Mouse (Mus musculus) forebrain, embryonic 12.5 days (tissue): Measurements from ENCODE around the gene Ppard. TPM values are rescaled to one million over a fixed set of nuclear protein-coding genes. Genes with fewer than 3 reads are reported as not detected.
A peak's percentile ranks its signal among the peaks of the same experiment; 100 is the strongest.

Experiments
- ATAC-seq: fragments of 200-750 bp; cut with Nextera tagmentation; 2 replicates; pipeline ENCODE4 v1.8.0; 2017; ENCODE audit warnings: moderate TSS enrichment; ENCODE audit not compliant: low FRiP score
- H3K27ac ChIP-seq: fragments of 300-500 bp; sonication (generic); 2 replicates; pipeline ENCODE4 v1.5.1; 2016; ENCODE audit warnings: mild to moderate bottlenecking
- H3K27me3 ChIP-seq: fragments of 300-500 bp; sonication (generic); 2 replicates; pipeline ENCODE4 v1.6.1; 2016; ENCODE audit warnings: mild to moderate bottlenecking
- H3K36me3 ChIP-seq: fragments of 300-500 bp; sonication (generic); replicated peaks from 2 replicates; pipeline ENCODE4 v1.6.1; 2016; ENCODE audit warnings: mild to moderate bottlenecking
- H3K4me1 ChIP-seq: fragments of 300-500 bp; sonication (generic); 2 replicates; pipeline ENCODE4 v1.6.1; 2016
- H3K4me2 ChIP-seq: fragments of 300-500 bp; sonication (generic); 2 replicates; pipeline ENCODE4 v1.6.1; 2016; ENCODE audit warnings: mild to moderate bottlenecking, moderate library complexity
- H3K4me3 ChIP-seq: fragments of 300-500 bp; sonication (generic); replicated peaks from 2 replicates; pipeline ENCODE4 v1.5.1; 2016; ENCODE audit warnings: mild to moderate bottlenecking
- H3K9ac ChIP-seq: fragments of 300-500 bp; sonication (generic); 2 replicates; pipeline ENCODE4 v1.6.1; 2016; ENCODE audit warnings: mild to moderate bottlenecking
- H3K9me3 ChIP-seq: fragments of 300-500 bp; sonication (generic); 2 replicates; pipeline ENCODE4 v1.6.1; 2016
- WGBS: fragments of 180-500 bp; shearing (Covaris S2); methylation state at CpG from one replicate; pipeline ENCODE4 v1.1.7; 2016; 5-methylcytosine and 5-hydroxymethylcytosine counted together
- polyA plus RNA-seq: library from polyadenylated mRNA; unstranded; fragments of >200 nt; fragmentation: Nextera tagmentation; extraction: Ambion mirVana; gene quantifications from 2 replicates; pipeline ENCODE4 v1.2.1, GENCODE M21; 2016

The Ppard gene
- polyA plus RNA-seq, 1 experiment from 2014 or later, result 1.6 TPM

DNA sequence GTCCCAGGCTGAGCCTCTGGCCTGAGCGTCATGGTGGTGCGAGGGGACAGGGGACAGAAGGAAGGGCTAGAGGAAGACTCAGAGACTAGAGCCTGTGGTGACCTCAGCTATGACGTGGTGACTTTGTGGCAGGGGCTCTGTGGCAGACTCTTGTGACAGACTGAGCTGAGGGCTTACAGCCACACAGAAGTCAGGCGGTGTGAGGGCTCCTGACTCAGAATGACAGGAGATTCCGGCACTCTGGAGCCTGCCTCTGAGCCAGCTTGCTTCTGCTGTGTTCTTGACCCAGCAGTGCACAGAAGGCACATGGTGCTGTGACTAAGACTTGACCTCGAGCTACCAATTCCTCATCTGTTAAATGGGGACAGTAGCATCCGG is 47.9 kb downstream of the Ppard start:
- Histone ChIP-seq H3K4me1 (peaks cover 22% of the 10 kb centered on the region), H3K36me3 (no peaks in the 10 kb centered on the region), H3K4me2 (no peak overlapping the region), H3K9me3 (no peaks in the 10 kb centered on the region), H3K27ac (no peak overlapping the region), H3K4me3 (no peak overlapping the region), H3K27me3 (no peaks in the 10 kb centered on the region), H3K9ac (no peak overlapping the region)
- ATAC-seq, result no peak
- WGBS, result 80% methylated on average over 7 of the region's 7 CpGs

DNA sequence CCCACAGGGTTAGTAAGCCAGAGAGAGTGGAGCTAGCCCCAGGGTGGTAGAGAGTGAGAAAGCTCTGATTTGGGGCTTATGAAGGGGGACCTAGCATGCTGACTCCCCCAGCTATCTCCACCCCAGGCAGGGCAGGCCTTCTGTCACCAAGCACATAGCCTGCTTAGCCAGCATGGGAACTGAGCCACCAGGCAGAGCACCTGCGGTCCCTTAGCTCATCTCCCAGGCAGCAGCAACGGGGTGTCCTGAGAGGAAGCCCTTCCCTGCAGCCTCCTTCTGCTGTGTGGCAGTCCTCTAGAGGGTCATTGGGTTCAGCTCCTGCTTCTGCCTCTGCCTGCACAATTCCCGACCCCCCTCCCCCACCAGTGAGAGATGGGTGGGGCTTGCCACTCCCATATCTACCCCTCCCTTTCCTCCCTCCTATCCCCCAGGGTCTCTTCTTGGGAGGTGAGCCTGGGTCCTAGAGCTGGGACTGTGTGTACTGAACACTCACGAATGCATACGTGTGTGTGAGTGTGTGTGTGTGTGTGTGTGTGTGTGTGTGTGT is 48.4 kb downstream of the Ppard start:
- no peak for ATAC-seq
- no peaks in the 10 kb centered on the region for H3K9me3 ChIP-seq
- no peak overlapping the region for H3K4me3 ChIP-seq
- peaks cover 24% of the 10 kb centered on the region for H3K4me1 ChIP-seq
- H3K4me2 ChIP-seq, result no peak overlapping the region
- H3K36me3 ChIP-seq, result no peaks in the 10 kb centered on the region
- no peaks in the 10 kb centered on the region for H3K27me3 ChIP-seq
- no peak overlapping the region for H3K9ac ChIP-seq
- 43% methylated on average over 5 of the region's 5 CpGs for WGBS
- no peak overlapping the region for H3K27ac ChIP-seq

DNA sequence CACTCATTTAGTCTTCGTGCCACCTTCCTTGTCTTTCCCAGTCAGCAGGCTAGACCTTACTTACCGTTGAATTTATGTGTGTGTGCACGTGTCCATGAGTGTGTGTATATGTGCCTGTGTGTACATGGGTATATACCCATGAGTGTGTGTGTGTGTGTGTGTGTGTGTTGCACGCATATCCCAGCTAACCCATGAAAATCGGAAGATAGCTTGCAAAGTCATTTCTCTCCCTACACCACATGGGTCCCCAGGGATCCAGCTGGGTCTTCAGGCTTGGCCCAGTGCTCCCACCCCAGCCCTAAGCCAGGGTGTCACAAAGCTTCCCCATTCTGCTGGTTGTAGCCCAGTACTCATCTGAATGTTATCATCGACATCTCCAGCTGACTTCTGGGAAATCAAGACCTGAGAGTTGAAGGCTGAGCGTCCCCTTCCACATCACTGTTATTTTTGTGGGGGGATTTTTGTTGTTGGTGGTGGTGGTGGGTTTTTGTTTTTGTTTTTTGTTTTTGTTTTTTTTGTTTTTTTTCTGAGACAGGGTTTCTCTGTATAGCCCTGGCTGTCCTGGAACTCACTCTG is 49.5 kb downstream of the Ppard start:
- ATAC-seq, result no peak
- no peak overlapping the region for H3K27ac ChIP-seq

DNA sequence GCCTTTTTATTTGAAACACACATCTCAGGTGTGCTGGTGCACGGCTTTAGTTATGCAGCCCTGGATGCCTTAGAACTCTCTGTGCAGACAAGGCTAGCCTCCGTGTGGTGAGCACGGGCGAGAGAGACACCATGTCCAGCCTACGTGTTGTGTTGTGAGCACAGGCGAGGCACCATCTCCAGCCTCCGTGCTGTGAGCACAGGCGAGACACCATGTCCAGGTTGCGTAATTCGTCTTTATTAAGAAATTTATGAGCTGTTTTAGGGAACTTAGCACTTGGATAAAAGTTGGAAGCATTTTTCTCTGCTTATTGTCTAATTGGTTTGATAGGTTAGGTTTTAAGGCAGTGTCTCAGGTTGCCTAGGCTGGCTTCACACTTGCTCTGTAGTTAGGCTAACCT is 50.7 kb downstream of the Ppard start:
- no peaks in the 10 kb centered on the region for H3K27me3 ChIP-seq
- no peaks in the 10 kb centered on the region for H3K36me3 ChIP-seq
- H3K9ac ChIP-seq, result no peak overlapping the region
- H3K4me3 ChIP-seq, result no peak overlapping the region
- H3K4me1 ChIP-seq, result peaks cover 30% of the 10 kb centered on the region
- ATAC-seq, result no peak
- H3K27ac ChIP-seq, result no peak overlapping the region
- no peak overlapping the region for H3K4me2 ChIP-seq
- no peaks in the 10 kb centered on the region for H3K9me3 ChIP-seq
- 91% methylated on average over 10 of the region's 10 CpGs for WGBS

More for the DNA sequence above, 49.5 kb downstream of the Ppard start:
- H3K4me2 ChIP-seq, result no peak overlapping the region
- no peaks in the 10 kb centered on the region for H3K27me3 ChIP-seq
- peaks cover 26% of the 10 kb centered on the region for H3K4me1 ChIP-seq
- H3K9ac ChIP-seq, result no peak overlapping the region
- WGBS, result 94% methylated on average over 7 of the region's 7 CpGs
- H3K9me3 ChIP-seq, result no peaks in the 10 kb centered on the region
- H3K36me3 ChIP-seq, result no peaks in the 10 kb centered on the region
- no peak overlapping the region for H3K4me3 ChIP-seq

DNA sequence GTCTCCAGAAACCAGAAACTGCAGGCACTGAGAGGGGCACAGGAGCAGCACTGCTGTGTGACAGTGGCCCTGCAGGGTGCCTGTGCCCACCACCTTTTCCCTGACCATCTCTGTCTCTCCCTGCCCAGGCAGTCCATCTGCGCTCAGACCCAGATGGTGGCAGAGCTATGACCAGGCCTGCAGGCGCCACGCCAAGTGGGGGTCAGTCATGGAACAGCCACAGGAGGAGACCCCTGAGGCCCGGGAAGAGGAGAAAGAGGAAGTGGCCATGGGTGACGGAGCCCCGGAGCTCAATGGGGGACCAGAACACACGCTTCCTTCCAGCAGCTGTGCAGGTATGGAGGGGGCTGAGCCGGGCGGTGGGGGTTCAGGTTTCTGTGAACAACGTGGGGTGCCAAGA is 53.6 kb downstream of the Ppard start:
- H3K4me1 ChIP-seq, result peaks cover 11% of the 10 kb centered on the region
- H3K27ac ChIP-seq, result no peak overlapping the region
- no peaks in the 10 kb centered on the region for H3K9me3 ChIP-seq
- no peak overlapping the region for H3K9ac ChIP-seq
- no peak overlapping the region for H3K4me2 ChIP-seq
- no peaks in the 10 kb centered on the region for H3K27me3 ChIP-seq
- no peak for ATAC-seq
- H3K36me3 ChIP-seq, result no peaks in the 10 kb centered on the region
- H3K4me3 ChIP-seq, result no peak overlapping the region
- 88% methylated on average over 10 of the region's 10 CpGs for WGBS

DNA sequence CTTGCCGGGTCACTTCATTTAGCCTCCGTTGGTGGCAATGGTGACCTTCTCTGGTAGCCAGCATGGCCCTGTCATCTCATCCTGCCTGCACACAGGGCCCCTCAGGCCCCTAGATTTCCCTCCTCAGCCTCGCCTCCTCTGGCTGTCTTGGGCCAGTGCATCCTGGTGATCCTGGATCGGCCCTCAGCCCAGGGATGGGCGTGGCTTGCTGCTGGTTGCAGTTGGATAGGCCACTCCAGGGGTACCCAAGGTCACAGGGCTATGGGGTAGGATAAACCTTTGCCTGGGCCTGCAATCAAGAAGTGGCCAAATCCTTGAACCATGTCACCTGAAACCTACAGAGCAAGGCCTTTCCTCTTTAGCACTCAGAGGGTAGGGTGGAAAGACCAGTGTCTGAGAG is 54.5 kb downstream of the Ppard start:
- Histone ChIP-seq H3K36me3 (no peaks in the 10 kb centered on the region), H3K4me2 (no peak overlapping the region), H3K27me3 (no peaks in the 10 kb centered on the region), H3K27ac (peak overlapping the region; percentile 4), H3K9me3 (no peaks in the 10 kb centered on the region), H3K9ac (no peak overlapping the region), H3K4me1 (peaks cover 9% of the 10 kb centered on the region; the same call in 1 of the 2 replicates), H3K4me3 (no peak overlapping the region)
- no peak for ATAC-seq
- 38% methylated on average over 5 of the region's 5 CpGs for WGBS

DNA sequence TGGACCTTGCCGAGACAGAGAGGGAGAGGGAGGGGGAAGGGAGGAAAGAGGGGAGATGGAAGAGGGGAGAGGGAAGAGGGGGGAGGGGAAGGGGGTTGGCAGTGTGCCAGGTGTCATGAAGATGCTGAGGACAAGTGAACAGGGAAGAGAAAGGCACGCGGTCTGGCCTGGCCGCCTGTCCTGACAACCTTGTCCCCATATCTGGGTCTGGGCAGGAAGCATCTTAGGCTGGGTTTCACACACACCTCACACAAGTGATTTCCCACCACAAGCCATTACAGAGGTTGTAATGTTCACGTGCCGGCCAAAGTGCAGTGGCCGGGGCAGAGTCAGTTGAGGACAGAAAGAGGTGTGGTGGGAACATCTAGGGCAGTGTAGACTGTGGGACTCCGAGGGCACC is 55.1 kb downstream of the Ppard start:
- peaks cover 9% of the 10 kb centered on the region; the same call in 1 of the 2 replicates for H3K4me1 ChIP-seq
- 0 out of 2 replicates have a peak overlapping the region, but pooled peaks have one; percentile 8 for H3K27ac ChIP-seq
- WGBS, result 80% methylated on average over 8 of the region's 8 CpGs
- H3K36me3 ChIP-seq, result no peaks in the 10 kb centered on the region
- H3K9ac ChIP-seq, result no peak overlapping the region
- no peak overlapping the region for H3K4me2 ChIP-seq
- no peak overlapping the region for H3K4me3 ChIP-seq
- H3K27me3 ChIP-seq, result no peaks in the 10 kb centered on the region
- no peaks in the 10 kb centered on the region for H3K9me3 ChIP-seq
- ATAC-seq, result no peak

DNA sequence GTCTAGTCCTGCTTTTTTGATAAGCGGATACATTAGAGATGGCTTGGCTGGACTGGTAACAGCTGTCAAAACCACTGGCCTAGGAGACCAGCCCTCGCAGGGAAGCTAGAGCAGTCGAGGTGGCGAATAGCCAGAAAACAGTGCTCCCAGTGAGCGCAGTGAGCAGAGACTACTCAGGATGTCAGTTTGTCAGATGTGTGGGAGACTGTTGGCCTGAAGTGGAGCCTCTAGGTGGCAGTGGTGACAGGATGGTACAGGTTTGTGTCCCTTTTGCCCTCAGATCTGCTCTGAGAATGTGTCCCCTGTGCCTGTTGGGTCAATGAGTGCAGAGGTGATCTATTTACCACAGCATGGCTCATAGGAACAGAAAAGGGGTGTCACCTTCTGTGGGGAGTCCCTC is 55.5 kb downstream of the Ppard start:
- H3K27me3 ChIP-seq, result no peaks in the 10 kb centered on the region
- 0 out of 2 replicates have a peak overlapping the region, but pooled peaks have one; percentile 8 for H3K27ac ChIP-seq
- no peak overlapping the region for H3K9ac ChIP-seq
- no peaks in the 10 kb centered on the region for H3K36me3 ChIP-seq
- no peak for ATAC-seq
- H3K4me1 ChIP-seq, result peaks cover 9% of the 10 kb centered on the region; the same call in 1 of the 2 replicates
- WGBS, result 78% methylated on average over 5 of the region's 5 CpGs
- H3K4me2 ChIP-seq, result no peak overlapping the region
- no peak overlapping the region for H3K4me3 ChIP-seq
- H3K9me3 ChIP-seq, result no peaks in the 10 kb centered on the region

DNA sequence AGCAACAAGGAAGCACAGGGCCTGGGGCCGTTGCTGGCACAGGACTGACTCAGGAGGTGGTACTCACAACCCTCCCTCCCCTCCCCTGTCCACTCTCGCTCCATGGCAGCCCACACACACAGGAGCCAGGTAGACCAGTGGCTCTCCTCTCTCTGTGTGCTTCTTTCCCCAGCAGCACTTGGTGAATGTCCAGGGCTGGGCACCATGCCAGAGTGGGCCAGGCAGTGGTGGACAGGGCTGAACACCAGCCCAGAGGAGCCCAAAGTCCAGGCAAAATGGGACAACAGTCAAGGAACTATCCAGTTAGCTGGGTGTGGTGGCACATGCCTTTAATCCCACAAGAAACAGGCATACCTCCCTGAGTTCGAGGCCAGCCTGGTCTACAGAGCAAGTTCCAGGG is 57.8 kb downstream of the Ppard start:
- Histone ChIP-seq H3K4me1 (peaks cover 15% of the 10 kb centered on the region; the same call in 1 of the 2 replicates), H3K9me3 (no peaks in the 10 kb centered on the region), H3K9ac (no peak overlapping the region), H3K36me3 (no peaks in the 10 kb centered on the region), H3K27me3 (no peaks in the 10 kb centered on the region), H3K4me2 (no peak overlapping the region), H3K27ac (no peak overlapping the region), H3K4me3 (no peak overlapping the region)
- ATAC-seq, result no peak
- 70% methylated on average over 3 of the region's 3 CpGs for WGBS

DNA sequence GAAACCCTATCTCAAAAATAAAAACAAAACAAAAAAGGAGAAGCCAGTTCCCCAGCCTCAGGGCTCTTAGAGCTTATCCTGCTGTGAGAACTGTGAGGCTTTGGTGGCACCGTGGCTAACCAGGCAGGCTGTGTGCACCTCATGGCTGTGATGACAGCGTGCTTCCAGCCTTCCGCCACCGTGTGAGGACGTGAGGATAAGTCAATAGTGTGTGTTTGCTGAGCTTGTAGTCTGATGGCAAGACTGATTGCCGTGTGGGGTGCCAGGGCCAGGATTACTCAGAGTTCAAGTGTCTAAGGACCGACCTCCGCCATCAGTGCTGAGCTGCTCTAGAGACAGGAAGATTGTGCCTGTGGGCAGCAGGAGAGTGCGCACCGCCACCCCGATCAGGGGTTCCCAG is 58.2 kb downstream of the Ppard start:
- H3K4me3 ChIP-seq, result no peak overlapping the region
- no peak overlapping the region for H3K4me2 ChIP-seq
- H3K4me1 ChIP-seq, result peaks cover 18% of the 10 kb centered on the region; the same call in 1 of the 2 replicates
- no peaks in the 10 kb centered on the region for H3K36me3 ChIP-seq
- 85% methylated on average over 11 of the region's 11 CpGs for WGBS
- H3K9ac ChIP-seq, result no peak overlapping the region
- H3K27me3 ChIP-seq, result no peaks in the 10 kb centered on the region
- H3K9me3 ChIP-seq, result no peaks in the 10 kb centered on the region
- no peak for ATAC-seq
- H3K27ac ChIP-seq, result no peak overlapping the region

DNA sequence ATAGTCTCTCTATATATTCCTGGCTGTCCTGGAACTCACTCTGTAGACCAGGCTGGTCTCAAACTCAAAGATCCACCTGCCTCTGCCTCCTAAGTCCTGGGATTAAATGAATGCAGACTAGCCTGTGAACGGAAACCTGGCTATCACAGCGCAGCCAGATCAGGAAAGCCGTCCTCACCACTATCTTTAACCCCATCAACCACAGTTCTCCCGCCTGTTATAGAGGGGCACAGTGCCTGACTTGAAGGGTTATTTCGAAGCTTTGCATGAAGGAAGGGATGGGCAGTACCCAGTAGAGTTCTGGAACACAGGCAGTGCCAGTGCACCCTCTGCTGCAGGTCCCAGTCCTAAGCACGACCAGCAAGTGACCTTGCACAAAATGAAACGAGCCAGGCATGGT is 58.8 kb downstream of the Ppard start:
- Histone ChIP-seq H3K27ac (no peak overlapping the region), H3K4me3 (no peak overlapping the region), H3K4me2 (no peak overlapping the region), H3K9me3 (no peaks in the 10 kb centered on the region), H3K27me3 (no peaks in the 10 kb centered on the region), H3K9ac (no peak overlapping the region), H3K36me3 (no peaks in the 10 kb centered on the region), H3K4me1 (peaks cover 14% of the 10 kb centered on the region; the same call in 1 of the 2 replicates)
- 81% methylated on average over 7 of the region's 7 CpGs for WGBS
- no peak for ATAC-seq

DNA sequence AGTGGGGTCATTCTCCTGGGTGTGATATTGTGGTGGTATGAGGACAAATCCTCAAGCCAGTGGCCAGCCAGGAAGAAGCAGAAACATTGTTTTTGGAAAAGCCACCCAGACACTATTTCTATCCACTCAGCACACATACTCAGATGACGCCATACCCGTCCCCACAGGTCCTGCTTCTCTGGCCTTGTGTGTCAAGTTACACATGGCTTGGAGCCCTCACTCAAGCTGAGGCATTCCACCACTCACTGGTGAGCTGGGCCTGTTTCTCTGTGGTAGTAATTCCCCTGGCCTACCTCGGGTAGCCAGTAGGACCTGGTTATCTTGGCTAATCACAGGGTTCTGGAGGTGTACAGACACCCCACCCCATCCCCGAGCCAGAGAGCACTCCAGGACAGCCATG is 61.2 kb downstream of the Ppard start:
- ATAC-seq, result no peak
- no peak overlapping the region for H3K27ac ChIP-seq
- no peaks in the 10 kb centered on the region for H3K9me3 ChIP-seq
- no peaks in the 10 kb centered on the region for H3K27me3 ChIP-seq
- WGBS, result 75% methylated on average over 4 of the region's 4 CpGs
- no peak overlapping the region for H3K4me2 ChIP-seq
- no peak overlapping the region for H3K4me3 ChIP-seq
- no peak overlapping the region for H3K9ac ChIP-seq
- peaks cover 9% of the 10 kb centered on the region; the same call in 1 of the 2 replicates for H3K4me1 ChIP-seq
- peaks cover 1% of the 10 kb centered on the region; the same call in 1 of the 2 replicates for H3K36me3 ChIP-seq
